Mouse (Mus musculus) forebrain, embryonic 10.5 days (tissue): ENCODE results near the gene Pou6f1. TPM values are rescaled to one million over a fixed set of nuclear protein-coding genes. Genes with fewer than 3 reads are reported as not detected.

Experiments used
- DNase-seq: peaks from one replicate; pipeline ENCODE4 v3.0.0-alpha.2; 2017; ENCODE audit warnings: low spot score; ENCODE audit errors: extremely low spot score
- H3K27ac ChIP-seq: fragments of 300-500 bp; sonication (generic); 2 replicates; pipeline ENCODE4 v1.5.1; 2016; ENCODE audit warnings: mild to moderate bottlenecking
- H3K27me3 ChIP-seq: fragments of 300-500 bp; sonication (generic); 2 replicates; pipeline ENCODE4 v1.6.1; 2016; ENCODE audit warnings: mild to moderate bottlenecking; ENCODE audit not compliant: poor library complexity, severe bottlenecking
- H3K36me3 ChIP-seq: fragments of 300-500 bp; sonication (generic); replicated peaks from 2 replicates; pipeline ENCODE4 v1.6.1; 2016; ENCODE audit warnings: mild to moderate bottlenecking, moderate library complexity
- H3K4me1 ChIP-seq: fragments of 300-500 bp; sonication (generic); 2 replicates; pipeline ENCODE4 v1.6.1; 2016
- H3K4me3 ChIP-seq: fragments of 300-500 bp; sonication (generic); 2 replicates; pipeline ENCODE4 v1.5.1; 2016; ENCODE audit warnings: mild to moderate bottlenecking, moderate library complexity
- H3K9me3 ChIP-seq: fragments of 300-500 bp; sonication (generic); 2 replicates; pipeline ENCODE4 v1.6.1; 2016; ENCODE audit warnings: mild to moderate bottlenecking, moderate library complexity
- WGBS: fragments of 180-500 bp; shearing (Covaris S2); methylation state at CpG from one replicate; pipeline ENCODE4 v1.1.7; 2016; 5-methylcytosine and 5-hydroxymethylcytosine counted together
- microRNA-seq: library from miRNA; unstranded; fragments of <30 nt; microRNA quantifications from one replicate; pipeline ENCODE4, GENCODE M21; 2017
- polyA plus RNA-seq: library from polyadenylated mRNA; unstranded; fragments of >200 nt; fragmentation: Nextera tagmentation; extraction: Ambion mirVana; gene quantifications from 2 replicates; pipeline ENCODE4 v1.2.1, GENCODE M21; 2016

Gene Pou6f1
- polyA plus RNA-seq, 1 experiment from 2014 or later = 4.9 TPM

- Histone ChIP-seq H3K36me3 (peaks cover 55% of the 10 kb centered on the region), H3K4me3 (no peak overlapping the region), H3K9me3 (no peaks in the 10 kb centered on the region), H3K27me3 (no peaks in the 10 kb centered on the region), H3K27ac (no peak overlapping the region), H3K4me1 (no peaks in the 10 kb centered on the region)
- DNase-seq = no peak
- 96% methylated on average over 14 of the region's 14 CpGs for WGBS
These were observed 74.4 kb downstream of the Pou6f1 start for GRCm38 (mm10) chr15:100525405-100525804.

Small RNAs within 50 kb of the gene (microRNA-seq; reads per million reads assigned to microRNA genes)
- not detected for gene Mir6961

Other genes starting within 250 kb of the Pou6f1 start
- gene Methig1, start 246.8 kb downstream of the Pou6f1 start, polyA plus RNA-seq = not detected in 2 replicates
- not detected in 2 replicates for gene Mettl7a2, start 246.8 kb downstream of the Pou6f1 start, polyA plus RNA-seq
- not detected in 2 replicates for gene Higd1c, start 235.4 kb downstream of the Pou6f1 start, polyA plus RNA-seq
- 0.05 TPM in 1 of 2 replicates, not detected in the other for gene Gm5475, start 177.8 kb downstream of the Pou6f1 start, polyA plus RNA-seq
- 29.2 and 29.4 TPM in 2 replicates for gene Slc11a2, start 174.9 kb downstream of the Pou6f1 start, polyA plus RNA-seq
- 39.5 and 41.3 TPM in 2 replicates for gene Letmd1, start 131.0 kb downstream of the Pou6f1 start, polyA plus RNA-seq
- 17.0 and 17.2 TPM in 2 replicates for gene Csrnp2, start 104.5 kb downstream of the Pou6f1 start, polyA plus RNA-seq
- gene Tfcp2, start 48.0 kb downstream of the Pou6f1 start, polyA plus RNA-seq = 31.4 and 33.4 TPM in 2 replicates
- 214 and 224 TPM in 2 replicates for gene Dazap2, start 15.4 kb upstream of the Pou6f1 start, polyA plus RNA-seq
- 4.3 and 4.6 TPM in 2 replicates for gene Smagp, start 37.0 kb upstream of the Pou6f1 start, polyA plus RNA-seq
- 3.3 and 3.6 TPM in 2 replicates for gene Bin2, start 69.6 kb upstream of the Pou6f1 start, polyA plus RNA-seq
- 1.4 and 1.8 TPM in 2 replicates for gene Cela1, start 87.9 kb upstream of the Pou6f1 start, polyA plus RNA-seq
- gene Galnt6, start 129.4 kb upstream of the Pou6f1 start, polyA plus RNA-seq = not detected in 2 replicates
- gene Slc4a8, start 161.8 kb upstream of the Pou6f1 start, polyA plus RNA-seq = 10.1 and 10.8 TPM in 2 replicates